Mouse (Mus musculus) ES-Bruce4 (cell line): ENCODE measurements around the gene Gap43. TPM values are rescaled to one million over a fixed set of nuclear protein-coding genes. Genes with fewer than 3 reads are reported as not detected.

ENCODE experiments used
- H3K27ac ChIP-seq: 2 replicates; pipeline ENCODE4 v1.5.1; 2012; ENCODE audit warnings: low read length, inconsistent platforms; ENCODE audit not compliant: insufficient read depth
- H3K27me3 ChIP-seq: 2 replicates; pipeline ENCODE4 v1.6.1; 2012; ENCODE audit warnings: mild to moderate bottlenecking, low read length, inconsistent platforms; ENCODE audit not compliant: control insufficient read depth, poor library complexity, insufficient read depth, severe bottlenecking
- H3K36me3 ChIP-seq: 2 replicates; pipeline ENCODE4 v1.6.1; 2012; ENCODE audit warnings: inconsistent platforms, mild to moderate bottlenecking, low read length, moderate library complexity; ENCODE audit not compliant: control insufficient read depth, poor library complexity, insufficient read depth, severe bottlenecking
- H3K4me1 ChIP-seq: one replicate; pipeline ENCODE4 v1.8.1; 2011; ENCODE audit warnings: low read length; ENCODE audit not compliant: control insufficient read depth, insufficient read depth
- H3K4me3 ChIP-seq: 2 replicates; pipeline ENCODE4 v1.5.1; 2011; ENCODE audit warnings: low read depth, mild to moderate bottlenecking, low read length
- H3K9ac ChIP-seq: 2 replicates; pipeline ENCODE4 v1.6.1; 2012; ENCODE audit warnings: low read depth, mild to moderate bottlenecking, inconsistent platforms; ENCODE audit not compliant: poor library complexity, severe bottlenecking
- H3K9me3 ChIP-seq: replicated peaks from 2 replicates; pipeline ENCODE4 v1.6.1; 2012; ENCODE audit warnings: mild to moderate bottlenecking, low read length, inconsistent platforms; ENCODE audit not compliant: control insufficient read depth, poor library complexity, insufficient read depth, severe bottlenecking
- CTCF ChIP-seq: IDR thresholded peaks from one replicate; pipeline ENCODE4 v1.8.1; 2011; ENCODE audit warnings: low read depth, low read length
- EP300 ChIP-seq: IDR thresholded peaks from 2 replicates; pipeline ENCODE4 v1.6.1; 2011; ENCODE audit warnings: low read depth, low read length; ENCODE audit not compliant: insufficient read depth
- POLR2A ChIP-seq: IDR thresholded peaks from one replicate; pipeline ENCODE4 v1.8.1; 2011; ENCODE audit warnings: low read length; ENCODE audit not compliant: insufficient read depth
- polyA plus RNA-seq: library from polyadenylated mRNA; stranded (reverse); fragments of >200 nt; gene quantifications from 2 replicates; pipeline ENCODE4 v1.2.4, GENCODE M21; 2011; ENCODE audit warnings: low read depth; ENCODE audit not compliant: missing spikeins, insufficient read depth, insufficient read length

The Gap43 gene
- polyA plus RNA-seq, 1 experiment: 9.9 TPM

GRCm38 (mm10) chr16:42294056-42294455 lies 46.4 kb downstream of the Gap43 start:
- Histone ChIP-seq H3K27ac (no peak overlapping the region), H3K4me1 (no peaks in the 10 kb centered on the region), H3K9me3 (no peaks in the 10 kb centered on the region), H3K36me3 (no peaks in the 10 kb centered on the region), H3K27me3 (no peaks in the 10 kb centered on the region), H3K9ac (no peak overlapping the region), H3K4me3 (no peak overlapping the region)
- TF ChIP-seq POLR2A (no peak), EP300 (no peak), CTCF (no peak)

GRCm38 (mm10) chr16:42291572-42291971 lies 48.9 kb downstream of the Gap43 start:
- no peak overlapping the region for H3K27ac ChIP-seq
- H3K9ac ChIP-seq: no peak overlapping the region

GRCm38 (mm10) chr16:42284005-42284404 lies 56.4 kb downstream of the Gap43 start:
- Histone ChIP-seq H3K36me3 (no peaks in the 10 kb centered on the region), H3K9ac (no peak overlapping the region), H3K4me1 (no peaks in the 10 kb centered on the region), H3K9me3 (peaks cover 7% of the 10 kb centered on the region), H3K27ac (no peak overlapping the region), H3K4me3 (no peak overlapping the region), H3K27me3 (no peaks in the 10 kb centered on the region)
- no peak for TF ChIP-seq EP300
- no peak for TF ChIP-seq POLR2A
- no peak for TF ChIP-seq CTCF

More at GRCm38 (mm10) chr16:42291572-42291971, 48.9 kb downstream of the Gap43 start:
- no peaks in the 10 kb centered on the region for H3K4me1 ChIP-seq
- no peaks in the 10 kb centered on the region for H3K27me3 ChIP-seq
- H3K4me3 ChIP-seq: no peak overlapping the region
- H3K9me3 ChIP-seq: no peaks in the 10 kb centered on the region
- no peaks in the 10 kb centered on the region for H3K36me3 ChIP-seq
- TF ChIP-seq POLR2A (no peak), EP300 (no peak), CTCF (no peak)

- no peak for TF ChIP-seq EP300
- TF ChIP-seq CTCF: no peak
- no peak for TF ChIP-seq POLR2A
- Histone ChIP-seq H3K9ac (no peak overlapping the region), H3K4me3 (no peak overlapping the region), H3K27me3 (no peaks in the 10 kb centered on the region), H3K27ac (no peak overlapping the region), H3K36me3 (no peaks in the 10 kb centered on the region), H3K9me3 (peaks cover 7% of the 10 kb centered on the region), H3K4me1 (no peaks in the 10 kb centered on the region)
These were observed 62.7 kb downstream of the Gap43 start for GRCm38 (mm10) chr16:42277713-42278112.

GRCm38 (mm10) chr16:42277268-42277667 lies 63.2 kb downstream of the Gap43 start:
- Histone ChIP-seq H3K27me3 (no peaks in the 10 kb centered on the region), H3K9ac (no peak overlapping the region)
- TF ChIP-seq CTCF: no peak
- no peak for TF ChIP-seq EP300
- TF ChIP-seq POLR2A: no peak

GRCm38 (mm10) chr16:42276216-42277141 lies 64.0 kb downstream of the Gap43 start:
- TF ChIP-seq CTCF: peak; percentile 72
- TF ChIP-seq POLR2A: no peak
- H3K27me3 ChIP-seq: no peaks in the 10 kb centered on the region
- no peaks in the 10 kb centered on the region for H3K36me3 ChIP-seq
- no peak overlapping the region for H3K9ac ChIP-seq
- no peak overlapping the region for H3K4me3 ChIP-seq
- H3K27ac ChIP-seq: no peak overlapping the region
- peaks cover 7% of the 10 kb centered on the region for H3K9me3 ChIP-seq
- H3K4me1 ChIP-seq: no peaks in the 10 kb centered on the region

More at GRCm38 (mm10) chr16:42277268-42277667, 63.2 kb downstream of the Gap43 start:
- Histone ChIP-seq H3K36me3 (no peaks in the 10 kb centered on the region), H3K4me3 (no peak overlapping the region), H3K9me3 (peaks cover 7% of the 10 kb centered on the region), H3K4me1 (no peaks in the 10 kb centered on the region), H3K27ac (no peak overlapping the region)
